Comparison of ENCODE assay signal across 13 mouse cellular contexts in the genomic region with DNA sequence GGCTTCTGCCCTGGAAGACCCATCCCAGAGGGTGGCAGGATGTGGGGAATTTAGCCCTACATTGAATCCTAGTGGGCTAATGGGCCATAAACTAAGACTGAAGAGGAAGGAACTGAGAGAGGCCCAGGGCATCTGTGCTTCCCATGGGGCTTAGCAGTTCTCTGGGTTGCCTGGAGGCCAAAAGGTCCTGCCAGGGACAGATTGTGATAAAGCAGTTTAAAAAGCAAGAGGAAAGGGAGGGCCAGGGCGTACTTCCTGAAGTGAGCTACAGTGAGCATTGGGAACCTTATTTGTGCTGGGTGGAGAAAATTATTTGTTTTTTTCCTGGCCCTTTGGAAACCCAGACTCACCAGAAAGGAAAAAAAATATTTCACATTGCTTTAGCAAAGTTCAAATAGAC.
DNase-seq lines count a peak whose midpoint lies in the region; TF ChIP-seq lines count a peak whose summit lies in the region.
"Had no signal": no experiment of that assay in that cellular context is flagged by ENCODE, and none has a peak within 500 bp of the region (broad histone marks: within the 10 kb centered on the region; RNA-seq: fewer than 3 reads in every experiment).

No protein-coding gene starts in this region.

- 62% methylated on average over 1 of the region's 1 CpGs for WGBS in kidney, adult 2 months

- peaks cover 25% of the 10 kb centered on the region for H3K9me3 ChIP-seq in megakaryocyte, embryonic 14.5 days
- H3K9me3 ChIP-seq: limb, embryonic 10.5 days; midbrain, embryonic 12.5 days had no signal

- H3K27me3 ChIP-seq in kidney, adult 2 months (replicated peaks; ENCODE audit: control insufficient read depth, insufficient read depth, low read length), result no peaks in the 10 kb centered on the region
- H3K27me3 ChIP-seq in megakaryocyte, embryonic 14.5 days (replicated peaks), result no peaks in the 10 kb centered on the region
- H3K27me3 ChIP-seq: midbrain, embryonic 12.5 days had no signal

- no peak for TF ChIP-seq CTCF in kidney, adult 2 months (conservative IDR thresholded peaks at IDR 0.05; ENCODE audit: insufficient read depth, insufficient read length, low read depth, low read length)

- H3K27ac ChIP-seq in kidney, adult 2 months (ENCODE audit: insufficient read depth, low read depth, low read length), result peak overlapping the region; percentile 71
- H3K27ac ChIP-seq: kidney, postnatal 0 days; limb, embryonic 10.5 days; midbrain, embryonic 12.5 days had no signal

- peaks cover 6% of the 10 kb centered on the region for H3K4me1 ChIP-seq in kidney, adult 2 months (ENCODE audit: control insufficient read depth, insufficient read depth, low read length)
- peaks cover 57% of the 10 kb centered on the region for H3K4me1 ChIP-seq in megakaryocyte, embryonic 14.5 days
- H3K4me1 ChIP-seq: midbrain, embryonic 12.5 days had no signal

- H3K4me3 ChIP-seq in kidney, adult 2 months (ENCODE audit: insufficient read depth, low read depth, low read length), result no peak overlapping the region
- H3K4me3 ChIP-seq in megakaryocyte, embryonic 14.5 days (replicated peaks), result peak overlapping the region; percentile 70
- H3K4me3 ChIP-seq: limb, embryonic 10.5 days; midbrain, embryonic 12.5 days had no signal

- H3K36me3 ChIP-seq in kidney, adult 2 months (ENCODE audit: control insufficient read depth, insufficient read depth, low read length), result no peaks in the 10 kb centered on the region
- H3K36me3 ChIP-seq in megakaryocyte, embryonic 14.5 days (replicated peaks; ENCODE audit: low read length), result peaks cover 30% of the 10 kb centered on the region
- H3K36me3 ChIP-seq: limb, embryonic 10.5 days; midbrain, embryonic 12.5 days had no signal

- DNase-seq in kidney, adult 2 months, result peak; percentile 81
- no peak for DNase-seq in kidney, adult 18-20 months
- peak; percentile 54 for DNase-seq in c-Kit-positive CD71-positive TER-119-positive erythroid progenitor cells, embryonic 14.5 days (ENCODE audit: low spot score)
- peak; percentile 58 for DNase-seq in kidney, postnatal 14 days
- no peak for DNase-seq in urinary bladder, postnatal 4 days (ENCODE audit: low spot score in 2 of 2)
- no peak for DNase-seq in cerebellum, postnatal 10 days
- DNase-seq: cerebellum, adult 9-10 months; heart, postnatal 36 days; thymus, adult 18-20 months had no signal

- no peak for TF ChIP-seq POLR2A in kidney, adult 2 months (IDR thresholded peaks at IDR 0.05; ENCODE audit: low read depth, low read length)

Comparison
In these comparisons a context has a peak if more than half of its experiments do, and no peak if none do; other contexts are left out.
1. DNase-seq: peak in kidney, adult 2 months (single experiment), c-Kit-positive CD71-positive TER-119-positive erythroid progenitor cells, embryonic 14.5 days (single experiment) and kidney, postnatal 14 days (single experiment); none in kidney, adult 18-20 months (single experiment), urinary bladder, postnatal 4 days (0 of 2) and cerebellum, postnatal 10 days (0 of 2).